Mouse (Mus musculus): ENCODE measurements at regions not wholly inside any gene's neighbourhood (a gene's known extent, or its start where the extent isn't known, plus 50 kb on each side); places are given as distances from the start of the nearest gene placed in this dataset.
"Not testable (repeated sequence)": the region's sequence is repeated elsewhere in the genome, so short reads cannot be mapped to it uniquely, and the experiment has no call there.

GRCm38 (mm10) chr14:71654785-71655627 lies 836.6 kb downstream of the Gm9195 start:
- DNase-seq (ENCODE audit: low spot score in 2 of 2): no peak

GRCm38 (mm10) chr14:71642536-71642935 lies 849.1 kb downstream of the Gm9195 start:
- no peak for DNase-seq (ENCODE audit: low spot score in 2 of 2)

- no peak for DNase-seq (ENCODE audit: low spot score in 2 of 2)
Observed at GRCm38 (mm10) chr14:71639083-71639482, 852.6 kb downstream of the Gm9195 start.

DNA sequence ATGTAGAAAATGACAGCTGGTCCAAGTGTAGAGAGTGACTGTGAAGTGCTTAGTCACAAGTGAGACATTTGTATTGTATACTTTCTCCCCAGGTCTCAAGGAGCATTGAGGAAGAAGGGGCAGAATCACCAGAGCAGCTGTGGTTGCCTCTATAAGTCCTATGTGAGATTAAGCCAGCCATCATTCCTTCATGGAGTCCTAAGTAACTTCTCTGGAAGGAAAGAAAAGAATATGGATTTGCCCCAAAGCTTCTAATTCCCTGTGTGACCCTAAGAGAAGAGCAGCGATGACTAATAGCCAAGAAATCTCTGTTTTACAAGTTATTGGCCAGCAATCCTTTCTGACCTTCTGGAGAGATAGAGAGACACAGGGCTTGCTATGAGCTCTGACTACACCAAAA lies 856.5 kb downstream of the Gm9195 start:
- DNase-seq (ENCODE audit: low spot score in 2 of 2): no peak

- DNase-seq (ENCODE audit: low spot score in 2 of 2): no peak
Observed at GRCm38 (mm10) chr14:71609698-71610301, 881.8 kb downstream of the Gm9195 start.

- no peak for DNase-seq (ENCODE audit: low spot score in 2 of 2)
Observed at GRCm38 (mm10) chr14:71603710-71604109, 887.9 kb downstream of the Gm9195 start.

DNA sequence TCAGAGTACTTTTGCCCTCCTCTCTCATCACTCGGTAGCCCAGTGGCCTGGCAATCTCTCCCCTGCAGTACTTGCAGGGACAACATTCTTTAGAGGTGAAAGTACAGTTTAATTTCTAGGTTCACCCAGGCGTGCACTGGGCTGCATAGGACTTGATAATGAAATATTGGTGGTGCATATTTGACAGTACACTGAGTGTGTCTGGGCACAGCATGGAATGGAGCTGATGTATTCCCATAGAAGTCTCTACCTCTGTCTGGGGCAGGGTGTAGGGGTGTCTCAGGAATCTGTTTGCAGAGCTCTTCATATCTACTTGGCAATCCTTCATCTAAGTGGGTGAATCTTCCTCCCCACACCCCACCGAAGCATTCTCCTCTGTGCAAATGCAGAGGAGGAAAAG lies 893.8 kb downstream of the Gm9195 start:
- DNase-seq (ENCODE audit: low spot score in 2 of 2): no peak

DNA sequence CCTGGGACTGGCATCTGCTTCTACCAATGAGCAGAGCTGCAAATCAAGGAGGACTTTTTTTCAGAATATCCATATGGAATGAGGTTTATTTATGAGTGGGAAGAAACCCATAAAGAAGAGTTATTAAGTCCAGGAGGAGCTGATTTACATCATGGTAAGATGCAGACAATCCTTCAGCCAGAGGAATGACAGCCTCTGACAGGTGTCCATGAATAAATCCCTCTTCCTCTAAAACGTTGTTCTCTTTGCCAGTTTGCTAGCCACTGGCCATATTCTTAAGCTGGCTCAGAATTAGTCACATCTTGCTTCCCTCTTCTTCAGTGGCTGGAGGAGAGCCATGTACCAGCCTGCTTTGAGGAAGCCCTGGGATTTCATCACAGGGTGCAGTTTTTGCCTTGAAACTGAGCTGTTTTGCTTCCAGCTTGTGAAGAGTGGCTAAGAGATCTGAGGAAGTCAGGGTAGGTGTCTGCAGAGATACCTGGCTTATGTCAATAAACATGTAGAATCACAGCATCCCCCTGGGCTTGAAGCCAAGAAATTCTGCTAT lies 902.9 kb downstream of the Gm9195 start:
- no peak for DNase-seq (ENCODE audit: low spot score in 2 of 2)

- DNase-seq (ENCODE audit: low spot score in 2 of 2): no peak
Observed at GRCm38 (mm10) chr14:71588006-71588405, 903.6 kb downstream of the Gm9195 start.

DNA sequence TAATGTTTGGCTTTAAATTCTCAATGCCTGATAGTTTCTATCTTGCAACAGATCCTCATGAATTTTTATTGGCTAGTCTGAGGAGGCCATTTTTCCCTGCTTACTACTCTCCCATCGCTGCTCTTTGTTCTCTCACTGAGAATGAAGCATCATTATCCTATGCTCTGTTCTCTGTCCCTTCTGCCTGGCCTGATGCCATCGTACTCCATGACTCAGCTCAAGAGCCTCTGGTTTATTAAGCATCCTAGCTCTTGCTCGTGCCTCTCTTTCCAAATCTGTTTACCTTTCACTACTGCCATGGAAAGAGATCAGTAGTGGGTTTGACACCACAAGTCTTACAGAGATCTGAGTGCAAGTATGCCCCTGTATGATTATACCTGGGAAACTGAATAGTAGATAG lies 926.8 kb downstream of the Gm9195 start:
- DNase-seq (ENCODE audit: low spot score in 2 of 2): no peak

GRCm38 (mm10) chr14:71561906-71562305 lies 929.7 kb downstream of the Gm9195 start:
- DNase-seq (ENCODE audit: low spot score in 2 of 2): no peak

DNA sequence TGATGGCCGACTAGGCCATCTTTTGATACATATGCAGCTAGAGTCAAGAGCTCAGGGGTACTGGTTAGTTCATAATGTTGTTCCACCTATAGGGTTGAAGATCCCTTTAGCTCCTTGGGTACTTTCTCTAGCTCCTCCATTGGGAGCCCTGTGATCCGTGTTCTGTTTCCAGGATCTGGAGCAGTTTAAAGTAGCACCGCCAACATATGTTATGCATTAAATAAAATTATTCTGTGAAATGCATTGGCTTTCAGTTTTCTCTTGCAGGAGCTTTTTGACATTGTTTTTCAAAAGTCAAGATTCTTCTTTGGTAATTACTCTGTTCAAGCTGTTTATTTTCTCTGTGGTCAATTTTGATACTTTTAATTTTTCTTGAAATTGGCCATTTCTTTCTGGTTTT lies 937.3 kb downstream of the Gm9195 start:
- not testable (repeated sequence) for DNase-seq (ENCODE audit: low spot score in 2 of 2)

DNA sequence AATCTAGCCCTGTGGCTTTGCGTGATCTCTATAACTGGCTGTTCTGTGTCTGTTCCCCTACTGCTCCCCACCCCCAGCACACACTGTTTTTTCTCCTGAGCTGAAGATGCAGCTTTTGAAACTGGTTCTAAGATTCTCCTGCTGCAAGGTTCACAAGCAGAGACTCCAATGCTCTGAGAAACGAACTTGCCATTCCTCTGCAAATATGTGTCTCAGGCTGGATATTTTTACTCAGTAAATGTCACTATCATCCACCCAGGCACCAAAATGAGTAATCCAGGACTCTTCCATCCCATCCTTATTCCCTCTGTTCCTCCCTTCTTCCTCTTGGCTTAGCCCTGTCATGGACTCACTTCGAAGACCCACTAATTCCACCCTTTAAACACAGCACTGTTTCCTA lies 943.9 kb upstream of the Fam160b2 start:
- DNase-seq (ENCODE audit: low spot score in 2 of 2): no peak

DNA sequence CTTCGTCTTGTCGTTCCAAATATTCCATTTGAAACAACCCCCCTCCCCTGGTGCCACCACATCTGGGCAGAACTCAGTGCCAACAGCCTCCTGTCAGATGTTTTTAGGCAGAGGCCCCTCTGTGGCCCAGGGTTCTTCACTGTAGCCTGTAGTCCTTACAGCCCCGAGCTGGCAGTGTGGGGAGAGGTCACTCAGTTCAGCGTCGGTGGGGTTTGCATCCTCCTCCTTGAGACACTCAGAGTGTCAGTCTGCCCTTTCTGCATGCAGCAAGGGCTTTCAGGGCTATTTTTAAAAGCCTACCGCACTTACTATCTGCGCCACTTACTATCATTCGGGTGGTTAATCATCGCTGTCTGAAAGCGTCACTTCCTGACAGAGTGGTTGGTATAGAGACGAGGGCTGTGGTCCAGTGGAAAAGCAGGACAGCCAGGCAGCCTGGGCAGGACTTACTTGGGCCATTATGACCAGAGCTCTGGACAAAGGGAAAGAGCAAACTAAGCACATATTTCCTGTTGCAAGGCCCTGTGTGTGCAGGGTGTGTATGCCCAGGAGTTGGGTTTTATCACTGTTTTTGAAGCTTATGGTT lies 932.5 kb upstream of the Fam160b2 start:
- DNase-seq (ENCODE audit: low spot score in 2 of 2): no peak

DNA sequence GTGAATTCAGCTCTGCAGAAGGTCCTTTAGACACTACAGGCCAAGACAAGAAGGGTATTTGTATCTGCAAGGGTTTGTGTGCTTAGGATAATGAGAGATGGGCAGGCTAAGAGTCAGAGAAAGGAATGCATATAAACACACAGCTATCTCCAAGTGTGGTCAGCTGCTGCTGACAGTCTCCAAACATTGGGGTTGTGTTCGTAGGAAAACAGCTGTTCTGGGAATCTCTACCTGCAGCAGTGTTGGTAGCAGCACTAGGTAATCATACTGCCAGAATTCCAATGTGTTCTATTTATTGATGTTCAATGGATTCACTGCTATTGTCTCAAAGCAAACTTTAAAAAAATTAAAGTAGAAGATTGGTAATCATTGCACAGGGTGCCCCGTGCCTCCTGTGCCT lies 931.7 kb upstream of the Fam160b2 start:
- no peak for DNase-seq (ENCODE audit: low spot score in 2 of 2)

- DNase-seq (ENCODE audit: low spot score in 2 of 2): no peak
Observed at GRCm38 (mm10) chr14:71530421-71530820, 930.8 kb upstream of the Fam160b2 start.

- no peak for DNase-seq (ENCODE audit: low spot score in 2 of 2)
Observed at GRCm38 (mm10) chr14:71518541-71518940, 918.9 kb upstream of the Fam160b2 start.

DNA sequence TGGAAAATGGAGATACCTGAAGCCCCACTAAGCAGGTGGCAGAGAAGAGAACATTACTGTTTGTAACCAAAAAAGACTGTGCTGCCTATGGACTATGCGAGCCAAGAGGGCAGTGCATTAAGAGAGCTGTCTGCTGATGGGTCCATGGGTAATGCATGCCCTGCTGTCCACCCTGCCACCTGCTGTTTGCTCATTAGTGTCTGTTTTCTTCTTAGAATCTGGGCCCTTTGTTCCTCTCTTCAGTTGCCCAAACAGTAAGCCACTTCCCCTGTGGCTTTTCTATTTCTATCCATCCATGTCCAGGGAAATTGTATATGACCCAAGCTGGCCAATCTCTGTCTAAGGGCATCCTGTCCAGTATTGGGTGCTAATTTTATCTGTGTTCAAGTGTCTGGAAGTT lies 901.2 kb upstream of the Fam160b2 start:
- no peak for DNase-seq (ENCODE audit: low spot score in 2 of 2)

GRCm38 (mm10) chr14:71491201-71491600 lies 891.6 kb upstream of the Fam160b2 start:
- no peak for DNase-seq (ENCODE audit: low spot score in 2 of 2)

GRCm38 (mm10) chr14:71486176-71486970 lies 886.7 kb upstream of the Fam160b2 start:
- no peak for DNase-seq (ENCODE audit: low spot score in 2 of 2)

- no peak for DNase-seq (ENCODE audit: low spot score in 2 of 2)
Observed at GRCm38 (mm10) chr14:71475656-71476055, 876.0 kb upstream of the Fam160b2 start.

GRCm38 (mm10) chr14:71473907-71474306 lies 874.3 kb upstream of the Fam160b2 start:
- no peak for DNase-seq (ENCODE audit: low spot score in 2 of 2)

Data from frontal cortex, postnatal 14 days (tissue).